Mouse (Mus musculus) embryonic facial prominence, embryonic 10.5 days (tissue): Measurements from ENCODE around the gene Shisa6. TPM values are rescaled to one million over a fixed set of nuclear protein-coding genes. Genes with fewer than 3 reads are reported as not detected.

ENCODE experiments used
- DNase-seq: peaks from one replicate; pipeline ENCODE4 v3.0.0-alpha.2; 2017; ENCODE audit warnings: low spot score
- H3K27ac ChIP-seq: fragments of 300-500 bp; sonication (generic); replicated peaks from 2 replicates; pipeline ENCODE4 v1.5.1; 2016; ENCODE audit warnings: mild to moderate bottlenecking
- H3K27me3 ChIP-seq: fragments of 300-500 bp; sonication (generic); replicated peaks from 2 replicates; pipeline ENCODE4 v1.6.1; 2016; ENCODE audit warnings: low read depth, mild to moderate bottlenecking; ENCODE audit not compliant: poor library complexity, severe bottlenecking
- H3K36me3 ChIP-seq: fragments of 300-500 bp; sonication (generic); replicated peaks from 2 replicates; pipeline ENCODE4 v1.6.1; 2016; ENCODE audit warnings: mild to moderate bottlenecking, moderate library complexity
- H3K4me1 ChIP-seq: fragments of 300-500 bp; sonication (generic); 2 replicates; pipeline ENCODE4 v1.6.1; 2016
- H3K4me3 ChIP-seq: fragments of 300-500 bp; sonication (generic); 2 replicates; pipeline ENCODE4 v1.5.1; 2016; ENCODE audit warnings: mild to moderate bottlenecking, moderate library complexity
- H3K9me3 ChIP-seq: fragments of 300-500 bp; sonication (generic); 2 replicates; pipeline ENCODE4 v1.6.1; 2016; ENCODE audit warnings: mild to moderate bottlenecking
- WGBS: fragments of 180-500 bp; shearing (Covaris S2); methylation state at CpG from one replicate; pipeline ENCODE4 v1.1.7; 2016; 5-methylcytosine and 5-hydroxymethylcytosine counted together
- polyA plus RNA-seq: library from polyadenylated mRNA; unstranded; fragments of >200 nt; fragmentation: Nextera tagmentation; extraction: Ambion mirVana; gene quantifications from 2 replicates; pipeline ENCODE4 v1.2.1, GENCODE M21; 2016

The Shisa6 gene
- polyA plus RNA-seq: 0.08 and 0.22 TPM in 2 replicates

GRCm38 (mm10) chr11:66525371-66526045 is at the start of gene Shisa6:
Gene Shisa6, minus strand, starts transcription at chr11:66525964.
- peaks cover 88% of the 10 kb centered on the region for H3K27me3 ChIP-seq
- peaks cover 22% of the 10 kb centered on the region for H3K4me1 ChIP-seq
- DNase-seq: no peak
- peak within 1 kb of the TSS; percentile 68 for H3K4me3 ChIP-seq
- H3K9me3 ChIP-seq: no peaks in the 10 kb centered on the region
- no peaks in the 10 kb centered on the region for H3K36me3 ChIP-seq
- peak within 1 kb of the TSS; percentile 65 for H3K27ac ChIP-seq
- under 1% methylated on average over 89 of the region's 89 CpGs for whole genome bisulfite sequencing

- no peak for DNase-seq
- no peaks in the 10 kb centered on the region for H3K4me1 ChIP-seq
- peaks cover 5% of the 10 kb centered on the region for H3K27me3 ChIP-seq
- no peaks in the 10 kb centered on the region for H3K36me3 ChIP-seq
- H3K4me3 ChIP-seq: no peak overlapping the region
- H3K27ac ChIP-seq: no peak overlapping the region
- 26% methylated on average over 2 of the region's 2 CpGs for WGBS
- H3K9me3 ChIP-seq: no peaks in the 10 kb centered on the region
Observed at GRCm38 (mm10) chr11:66573888-66574287, 48.1 kb upstream of the Shisa6 start.

GRCm38 (mm10) chr11:66569045-66569444 is 43.3 kb upstream of the Shisa6 start:
- peaks cover 43% of the 10 kb centered on the region for H3K27me3 ChIP-seq
- H3K4me1 ChIP-seq: peaks cover 7% of the 10 kb centered on the region
- H3K36me3 ChIP-seq: no peaks in the 10 kb centered on the region
- H3K9me3 ChIP-seq: no peaks in the 10 kb centered on the region
- WGBS: 77% methylated on average over 4 of the region's 4 CpGs
- no peak for DNase-seq
- H3K4me3 ChIP-seq: no peak overlapping the region
- no peak overlapping the region for H3K27ac ChIP-seq

- 30% methylated on average over 4 of the region's 4 CpGs for WGBS
- no peaks in the 10 kb centered on the region for H3K9me3 ChIP-seq
- no peak overlapping the region for H3K4me3 ChIP-seq
- no peak overlapping the region for H3K27ac ChIP-seq
- H3K36me3 ChIP-seq: no peaks in the 10 kb centered on the region
- DNase-seq: no peak
- H3K27me3 ChIP-seq: peaks cover 43% of the 10 kb centered on the region
- peaks cover 7% of the 10 kb centered on the region for H3K4me1 ChIP-seq
Observed at GRCm38 (mm10) chr11:66568386-66568791, 42.6 kb upstream of the Shisa6 start.

GRCm38 (mm10) chr11:66567382-66567781 is 41.6 kb upstream of the Shisa6 start:
- no peak overlapping the region for H3K27ac ChIP-seq
- DNase-seq: peak; percentile 10
- peaks cover 43% of the 10 kb centered on the region for H3K27me3 ChIP-seq
- peak overlapping the region; percentile 27 for H3K4me3 ChIP-seq
- WGBS: 6% methylated on average over 10 of the region's 10 CpGs
- no peaks in the 10 kb centered on the region for H3K36me3 ChIP-seq
- H3K9me3 ChIP-seq: no peaks in the 10 kb centered on the region
- H3K4me1 ChIP-seq: peaks cover 7% of the 10 kb centered on the region

GRCm38 (mm10) chr11:66562274-66562673 is 36.5 kb upstream of the Shisa6 start:
- DNase-seq: no peak
- 70% methylated on average over 7 of the region's 7 CpGs for WGBS
- Histone ChIP-seq H3K4me1 (peaks cover 4% of the 10 kb centered on the region), H3K4me3 (no peak overlapping the region), H3K36me3 (no peaks in the 10 kb centered on the region), H3K27ac (no peak overlapping the region), H3K27me3 (peaks cover 22% of the 10 kb centered on the region), H3K9me3 (no peaks in the 10 kb centered on the region)

GRCm38 (mm10) chr11:66537820-66538219 is 12.1 kb upstream of the Shisa6 start:
- no peak for DNase-seq
- no peak overlapping the region for H3K27ac ChIP-seq
- H3K36me3 ChIP-seq: no peaks in the 10 kb centered on the region
- WGBS: 62% methylated on average over 1 of the region's 1 CpGs
- H3K4me1 ChIP-seq: no peaks in the 10 kb centered on the region
- no peak overlapping the region for H3K4me3 ChIP-seq
- H3K27me3 ChIP-seq: no peaks in the 10 kb centered on the region
- H3K9me3 ChIP-seq: no peaks in the 10 kb centered on the region

GRCm38 (mm10) chr11:66535866-66536265 is 10.1 kb upstream of the Shisa6 start:
- WGBS: 65% methylated on average over 9 of the region's 9 CpGs
- H3K36me3 ChIP-seq: no peaks in the 10 kb centered on the region
- no peak overlapping the region for H3K27ac ChIP-seq

GRCm38 (mm10) chr11:66535156-66535555 is 9.4 kb upstream of the Shisa6 start:
- Histone ChIP-seq H3K4me3 (no peak overlapping the region), H3K36me3 (no peaks in the 10 kb centered on the region), H3K27ac (no peak overlapping the region), H3K27me3 (peaks cover 13% of the 10 kb centered on the region), H3K9me3 (no peaks in the 10 kb centered on the region), H3K4me1 (no peaks in the 10 kb centered on the region)
- DNase-seq: no peak
- 59% methylated on average over 4 of the region's 4 CpGs for WGBS

More at GRCm38 (mm10) chr11:66535866-66536265, 10.1 kb upstream of the Shisa6 start:
- Histone ChIP-seq H3K4me1 (no peaks in the 10 kb centered on the region), H3K4me3 (no peak overlapping the region), H3K27me3 (peaks cover 6% of the 10 kb centered on the region; the same call in 1 of the 2 replicates), H3K9me3 (no peaks in the 10 kb centered on the region)
- no peak for DNase-seq

GRCm38 (mm10) chr11:66534291-66534690 is 8.5 kb upstream of the Shisa6 start:
- 82% methylated on average over 4 of the region's 4 CpGs for WGBS
- H3K4me1 ChIP-seq: no peaks in the 10 kb centered on the region
- no peaks in the 10 kb centered on the region for H3K36me3 ChIP-seq
- H3K4me3 ChIP-seq: no peak overlapping the region
- DNase-seq: no peak
- no peaks in the 10 kb centered on the region for H3K9me3 ChIP-seq
- no peak overlapping the region for H3K27ac ChIP-seq
- peaks cover 20% of the 10 kb centered on the region for H3K27me3 ChIP-seq

GRCm38 (mm10) chr11:66528146-66528545 is 2.4 kb upstream of the Shisa6 start:
- no peaks in the 10 kb centered on the region for H3K36me3 ChIP-seq
- no peaks in the 10 kb centered on the region for H3K9me3 ChIP-seq
- peaks cover 22% of the 10 kb centered on the region for H3K4me1 ChIP-seq
- no peak for DNase-seq
- H3K27ac ChIP-seq: no peak overlapping the region
- no peak overlapping the region for H3K4me3 ChIP-seq
- peaks cover 81% of the 10 kb centered on the region for H3K27me3 ChIP-seq

GRCm38 (mm10) chr11:66527343-66527742 is 1.6 kb upstream of the Shisa6 start:
- H3K27me3 ChIP-seq: peaks cover 89% of the 10 kb centered on the region
- H3K27ac ChIP-seq: no peak overlapping the region
- no peaks in the 10 kb centered on the region for H3K36me3 ChIP-seq
- no peaks in the 10 kb centered on the region for H3K9me3 ChIP-seq
- under 1% methylated on average over 5 of the region's 5 CpGs for WGBS
- DNase-seq: peak; percentile 35
- peaks cover 22% of the 10 kb centered on the region for H3K4me1 ChIP-seq
- H3K4me3 ChIP-seq: no peak overlapping the region

GRCm38 (mm10) chr11:66526981-66527320 is 1.2 kb upstream of the Shisa6 start:
- DNase-seq: no peak
- Histone ChIP-seq H3K36me3 (no peaks in the 10 kb centered on the region), H3K27me3 (peaks cover 93% of the 10 kb centered on the region), H3K4me3 (peak overlapping the region; percentile 68), H3K4me1 (peaks cover 22% of the 10 kb centered on the region), H3K9me3 (no peaks in the 10 kb centered on the region), H3K27ac (no peak overlapping the region)
- WGBS: 7% methylated on average over 5 of the region's 5 CpGs
